Mouse (Mus musculus): Measurements from ENCODE around the gene Slc25a47.
"Not testable (repeated sequence)": the region's sequence is repeated elsewhere in the genome, so short reads cannot be mapped to it uniquely, and the experiment has no call there.

Slc25a47 gene

DNA sequence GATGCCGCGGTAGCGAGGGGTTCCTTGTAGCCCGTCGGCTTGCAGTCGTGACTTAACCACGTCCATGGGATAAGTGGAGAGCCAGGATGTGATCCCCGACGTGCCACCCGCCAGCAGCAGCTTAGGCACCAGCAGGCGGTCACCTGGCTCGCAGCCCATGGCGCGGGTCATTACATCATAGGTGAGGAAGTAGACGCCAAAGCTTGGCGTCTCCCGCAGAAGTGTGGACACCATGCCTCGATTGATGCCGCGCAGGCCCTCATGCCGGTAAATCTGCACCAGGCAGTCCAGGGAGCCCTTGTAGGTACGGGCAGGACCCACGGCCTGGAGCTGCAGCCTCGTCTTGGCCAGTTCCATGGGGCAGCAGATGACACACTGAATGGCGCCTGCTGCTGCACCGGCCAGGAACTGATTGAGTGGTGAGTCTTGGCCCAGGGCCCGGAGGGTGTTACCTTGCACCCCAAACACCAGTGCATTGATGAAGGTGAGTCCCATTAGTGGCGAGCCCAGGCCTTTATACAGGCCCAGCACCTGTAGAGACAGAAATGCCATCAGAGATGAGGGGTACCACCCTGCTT, 8.8 kb upstream of the Slc25a47 start:
- DNase-seq: no peak

DNA sequence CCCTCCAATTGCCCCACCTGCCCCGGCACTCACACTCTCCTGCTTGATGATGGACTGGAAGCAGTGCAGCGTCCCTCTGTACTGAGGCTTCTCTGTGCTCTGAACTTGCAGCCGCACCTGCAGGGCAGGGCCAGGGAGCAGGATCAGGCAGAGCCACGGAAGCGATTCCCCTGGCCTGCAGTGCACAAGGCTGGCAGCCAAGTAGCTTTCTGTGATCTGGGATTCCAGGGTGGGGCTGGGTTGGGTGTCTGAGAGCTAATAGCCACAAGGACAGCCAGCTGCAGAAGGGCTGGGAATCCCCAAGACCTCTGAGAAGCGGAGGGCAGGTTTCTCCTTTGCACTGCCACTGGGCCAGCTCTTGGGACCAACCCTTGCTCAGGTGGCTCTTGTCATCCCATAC, 8.2 kb upstream of the Slc25a47 start:
- no peak for DNase-seq

DNA sequence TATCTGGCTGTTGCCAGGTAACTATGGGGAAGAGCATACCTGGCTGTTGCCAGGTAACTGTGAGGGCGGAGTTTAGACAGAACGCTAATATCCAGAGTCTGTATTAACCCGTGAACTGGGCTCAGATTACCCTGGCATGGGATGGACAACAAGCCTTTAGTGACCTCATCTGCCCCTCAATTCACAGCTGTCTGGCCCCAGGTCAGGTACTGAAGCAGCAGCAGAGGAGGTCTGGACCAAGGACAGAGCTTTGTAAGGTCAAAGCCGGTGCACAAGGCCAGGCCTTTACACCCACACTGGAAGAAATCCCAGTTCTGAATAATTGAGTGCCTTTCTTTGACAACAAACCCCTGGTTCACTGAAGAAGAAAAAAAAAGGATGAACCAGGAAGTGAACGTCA, 6.2 kb upstream of the Slc25a47 start:
- peak; percentile 49 for DNase-seq

DNA sequence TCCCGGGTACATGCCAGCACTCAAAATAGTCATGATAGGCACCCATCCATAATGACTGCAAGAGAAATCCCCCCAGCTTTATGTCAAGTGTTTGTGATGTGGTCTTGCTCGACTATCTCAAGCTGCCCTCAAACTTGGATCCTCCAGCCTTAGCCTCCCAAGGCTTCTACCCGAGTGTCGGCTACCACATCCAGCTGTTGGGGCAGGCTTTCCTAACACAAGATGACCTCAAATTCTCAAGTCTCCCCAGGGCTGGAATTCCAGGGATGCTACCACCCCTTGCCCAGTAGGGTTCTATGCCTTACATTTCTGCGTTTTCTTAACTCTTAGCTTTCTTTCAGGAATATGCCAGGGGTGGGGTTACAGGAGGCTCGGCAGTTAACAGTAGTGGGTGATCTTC, 5.5 kb upstream of the Slc25a47 start:
- DNase-seq: no peak

DNA sequence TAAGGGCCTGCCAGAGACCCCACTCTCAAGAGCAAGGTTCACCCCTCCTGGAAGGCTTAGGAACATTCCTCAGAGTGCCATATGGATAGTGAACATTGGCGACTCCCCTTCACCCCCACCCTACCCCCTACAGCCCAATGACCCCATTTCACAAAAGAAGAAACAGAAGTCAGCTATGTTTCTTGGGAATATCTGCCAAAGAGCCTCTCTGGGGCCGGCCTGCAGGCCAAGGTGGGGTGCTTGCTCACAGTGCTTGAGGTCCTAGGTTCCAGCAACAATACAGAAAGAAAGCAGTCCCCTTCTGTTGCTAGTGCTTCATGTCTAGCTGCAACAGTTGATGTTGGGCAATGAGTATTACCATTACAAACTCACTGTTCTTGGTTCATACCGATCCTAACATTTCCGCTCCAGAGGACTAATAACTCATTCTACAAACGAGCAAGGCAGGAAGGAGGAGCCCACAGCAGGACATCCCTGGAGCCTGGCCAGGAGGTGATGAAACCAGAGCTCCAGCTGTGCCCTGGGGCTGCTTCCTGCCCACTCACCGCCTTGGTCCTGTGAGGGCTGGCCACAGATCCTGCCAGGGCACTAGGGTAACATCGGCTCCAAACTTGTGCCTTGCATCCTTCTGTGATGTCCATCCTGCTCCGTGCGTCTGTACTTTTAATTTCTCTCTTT, 3.7 kb upstream of the Slc25a47 start:
- peak; percentile 73 for DNase-seq

DNA sequence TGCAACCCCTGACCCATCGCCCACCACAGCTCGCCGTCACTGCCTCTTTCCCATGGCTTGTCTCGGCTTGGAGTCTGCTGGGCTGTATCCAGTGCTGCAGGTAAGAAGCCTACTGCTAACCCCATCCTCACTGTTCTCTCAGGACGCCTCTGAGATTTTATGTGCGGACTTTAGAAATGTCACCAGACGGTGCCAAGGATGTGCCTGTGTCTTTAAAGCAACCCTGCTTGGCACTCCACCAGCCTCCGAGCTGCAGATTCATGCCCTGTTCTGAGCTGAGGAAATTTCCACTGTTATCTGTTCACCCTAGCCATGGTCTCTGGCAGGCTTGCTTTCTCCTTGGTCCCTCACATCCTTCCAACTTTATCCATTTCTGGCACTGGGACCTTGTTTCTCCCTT, 3.0 kb upstream of the Slc25a47 start:
- peak; percentile 35 for DNase-seq

DNA sequence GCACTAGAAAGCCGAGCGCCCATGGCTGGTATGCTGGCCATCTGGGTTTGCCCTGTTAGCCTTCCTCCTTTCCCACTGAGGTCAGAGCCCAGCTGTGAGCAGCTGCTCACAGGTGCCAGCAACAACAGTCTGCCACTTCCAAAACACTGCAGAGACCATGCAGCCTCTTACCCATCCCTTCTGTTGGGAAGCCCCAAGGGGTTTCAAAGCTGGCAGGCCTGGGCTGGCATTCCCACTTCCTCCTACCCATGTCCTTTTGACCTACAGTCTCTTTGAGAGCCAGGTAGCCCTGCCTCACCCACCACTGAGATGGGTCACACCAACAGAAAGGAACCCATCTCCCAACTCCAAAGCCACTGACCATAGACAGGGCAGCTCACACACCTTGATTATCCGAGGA, 2.4 kb upstream of the Slc25a47 start:
- DNase-seq: no peak

DNA sequence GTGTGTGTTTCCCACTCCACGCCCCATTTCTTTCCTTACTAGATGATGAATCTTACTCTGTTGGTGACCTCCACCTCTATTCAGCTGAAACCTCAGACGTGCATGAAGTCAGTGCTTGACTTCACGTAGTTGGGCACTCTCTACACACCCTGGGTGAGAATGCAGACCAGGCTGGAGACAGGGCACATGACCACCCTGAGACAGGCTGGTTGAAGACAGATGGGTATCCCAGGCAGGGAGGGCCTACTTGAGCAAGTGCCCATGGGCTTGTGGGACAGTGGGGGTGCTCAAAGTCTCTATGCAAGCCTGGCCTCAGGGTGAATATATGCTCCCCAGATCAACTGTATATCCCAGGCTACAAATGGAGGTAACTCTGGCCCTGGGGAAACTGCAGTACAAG, 1.5 kb upstream of the Slc25a47 start:
- no peak for DNase-seq

DNA sequence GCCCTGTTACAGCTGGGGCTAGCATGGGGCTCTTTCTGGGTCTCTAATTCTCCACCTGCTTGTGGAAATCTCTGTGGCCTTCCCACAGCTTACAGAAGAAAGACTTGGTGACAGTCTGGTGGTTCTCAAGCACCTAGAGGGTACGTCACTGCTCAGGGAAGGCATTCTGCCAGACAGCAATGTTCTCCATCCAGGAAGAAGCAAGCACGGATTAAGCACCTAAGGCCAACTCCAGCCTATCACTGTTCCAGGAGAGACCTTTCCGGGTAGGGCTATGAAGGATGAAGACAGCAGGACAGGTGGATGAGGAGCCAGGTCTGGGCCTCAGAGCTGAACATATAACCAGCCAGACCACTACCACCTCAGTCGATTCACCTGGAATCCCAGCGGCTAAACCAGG, 1.1 kb upstream of the Slc25a47 start:
- no peak for DNase-seq

DNA sequence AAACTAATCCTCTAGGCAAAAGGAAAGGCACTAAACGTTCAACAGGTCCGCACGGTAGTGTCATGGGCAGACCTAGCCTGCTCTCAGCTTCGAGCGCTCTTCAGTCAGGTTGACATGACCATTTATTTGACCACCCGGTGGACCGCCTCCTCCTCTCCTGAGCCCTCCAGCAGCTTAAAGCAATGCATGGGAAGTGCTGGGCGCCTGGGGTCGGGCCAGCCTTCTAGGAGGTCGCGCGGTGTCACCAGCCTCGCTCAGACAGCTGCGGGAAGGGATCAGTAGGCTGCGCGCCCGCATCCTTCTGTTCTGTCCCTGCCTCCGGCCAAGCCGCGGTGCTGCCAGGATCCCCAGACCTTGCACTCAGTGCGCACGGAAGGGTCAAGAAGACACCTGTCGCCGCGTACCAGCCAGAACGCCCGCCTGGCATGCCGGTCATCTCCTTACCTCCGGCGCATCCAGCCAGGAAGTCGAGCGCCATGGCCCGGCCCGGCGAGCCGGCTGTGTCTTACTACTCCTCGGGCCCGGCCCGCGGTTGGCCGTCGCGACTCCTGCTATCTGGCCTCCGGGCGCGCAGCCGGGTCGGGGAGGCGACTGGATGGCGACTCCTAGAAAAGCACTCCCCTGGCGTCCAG, 522 bp upstream of the Slc25a47 start:
- no peak for DNase-seq

DNA sequence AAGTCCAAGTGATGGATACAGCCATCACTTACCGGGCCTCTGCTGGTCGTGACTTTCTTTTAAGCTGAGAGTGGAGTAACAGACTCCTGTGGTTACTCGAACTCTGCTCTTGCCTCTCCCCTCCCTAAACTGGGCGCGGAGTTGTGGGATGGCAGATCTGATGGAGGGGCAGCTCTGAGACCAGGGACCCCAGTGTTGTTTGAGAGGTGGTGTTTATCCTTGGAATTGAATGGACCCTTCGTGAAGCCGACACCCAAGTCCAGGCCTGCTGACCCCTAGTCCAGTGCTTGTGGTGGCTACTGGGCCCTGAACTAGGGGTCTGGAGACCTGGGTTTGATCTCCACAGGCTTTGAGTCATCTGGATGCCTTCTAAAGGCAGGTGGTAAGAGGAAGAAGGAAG, 876 bp downstream of the Slc25a47 start:
- no peak for DNase-seq

DNA sequence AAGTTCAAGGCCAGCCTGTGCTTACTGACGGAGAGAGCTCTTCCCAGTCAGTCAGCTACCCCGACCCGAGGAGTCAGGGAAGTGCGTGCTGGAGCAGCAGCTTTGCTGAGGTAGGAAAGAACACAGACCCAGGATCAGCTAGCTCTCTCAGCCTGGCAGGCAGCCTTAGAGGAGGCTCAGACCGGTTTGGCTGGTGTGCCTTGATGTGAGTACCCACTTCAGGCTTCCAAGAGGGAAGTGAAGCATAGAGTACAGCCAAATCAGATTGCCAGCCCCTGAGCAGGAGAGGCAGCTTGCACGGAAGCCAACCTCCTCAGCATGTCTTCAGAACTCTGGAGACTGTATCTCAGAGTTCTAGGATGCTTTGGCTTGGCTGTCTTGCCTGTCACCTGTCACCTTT, 5.3 kb downstream of the Slc25a47 start:
- peak; percentile 73 for DNase-seq

DNA sequence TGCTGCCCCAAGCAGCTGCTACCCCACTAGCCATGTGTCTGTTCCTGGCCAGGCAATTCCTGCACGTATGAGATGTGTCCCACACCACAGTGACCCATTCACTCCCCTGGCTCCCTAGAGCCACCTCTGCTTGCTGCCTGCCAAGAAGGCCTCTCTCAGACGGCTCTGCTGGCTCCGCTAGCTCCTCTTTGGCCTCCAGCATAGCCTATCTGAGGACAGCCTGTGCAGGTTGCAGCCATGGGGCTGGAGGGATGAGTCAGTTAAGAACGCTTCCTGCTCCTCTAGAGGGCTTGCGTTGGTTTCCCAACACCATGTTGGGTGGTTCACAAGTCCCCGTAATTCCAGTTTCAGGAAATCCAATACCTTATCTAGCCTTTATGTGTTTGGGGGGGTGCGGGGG, 6.8 kb downstream of the Slc25a47 start:
- DNase-seq: no peak

DNA sequence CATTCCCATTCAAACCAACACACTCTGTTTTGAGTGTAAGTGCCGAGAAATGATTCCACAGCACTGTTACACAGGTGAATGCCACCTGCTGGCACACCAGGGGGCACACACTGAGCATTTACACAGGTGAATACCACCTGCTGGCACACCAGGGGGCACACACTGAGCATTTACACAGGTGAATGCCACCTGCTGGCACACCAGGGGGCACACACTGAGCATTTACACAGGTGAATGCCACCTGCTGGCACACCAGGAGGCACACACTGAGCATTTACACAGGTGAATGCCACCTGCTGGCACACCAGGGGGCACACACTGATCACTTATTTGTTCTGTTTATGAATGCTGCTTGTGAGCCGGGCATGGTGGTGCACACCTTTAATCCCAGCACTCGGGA, 12.2 kb downstream of the Slc25a47 start:
- not testable (repeated sequence) for DNase-seq

DNA sequence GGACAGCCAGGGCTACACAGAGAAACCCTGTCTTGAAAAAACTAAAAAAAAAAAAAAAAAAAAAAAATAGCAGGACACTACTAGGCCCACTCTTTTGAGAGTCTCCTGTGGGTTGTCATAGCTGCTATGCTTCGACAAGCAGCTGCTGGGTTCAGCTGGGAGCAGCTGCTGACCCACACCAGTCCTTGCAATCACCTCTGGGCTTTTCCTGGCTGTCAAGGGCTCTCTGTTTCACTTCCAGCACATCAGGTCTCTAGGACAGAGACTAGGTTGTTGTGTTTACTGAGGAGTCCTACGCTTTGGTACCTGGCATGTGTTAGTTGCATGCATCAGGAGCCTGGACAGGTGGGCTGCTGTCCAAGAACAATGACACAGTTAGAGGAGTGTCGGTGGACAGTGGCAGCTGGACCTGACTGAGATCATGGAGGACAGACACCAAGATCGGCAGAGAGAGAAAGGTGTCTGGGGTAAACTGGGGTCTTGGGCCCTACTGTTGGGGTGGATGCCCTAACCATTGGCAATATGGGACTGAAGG, 13.7 kb downstream of the Slc25a47 start:
- no peak for DNase-seq

DNA sequence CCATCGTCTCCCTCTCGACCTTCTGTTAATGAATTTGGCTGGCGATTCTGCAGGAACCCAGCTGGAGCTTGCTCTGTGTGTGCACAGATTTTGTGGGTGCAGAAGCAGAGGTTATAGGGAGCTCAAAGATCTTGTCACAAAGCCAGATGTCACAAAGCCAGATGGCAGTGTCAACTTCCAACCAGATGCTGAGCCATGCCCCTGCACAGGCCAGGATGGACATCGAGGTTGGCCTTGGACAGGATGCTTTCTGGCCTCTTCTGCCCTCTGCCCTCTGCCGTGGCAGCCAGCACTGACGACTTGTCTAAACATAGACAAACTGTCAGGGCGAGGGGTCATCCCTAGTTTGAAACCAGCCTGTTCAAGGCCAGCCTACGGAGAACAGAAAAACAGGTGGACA, 14.3 kb downstream of the Slc25a47 start:
- DNase-seq: no peak

DNA sequence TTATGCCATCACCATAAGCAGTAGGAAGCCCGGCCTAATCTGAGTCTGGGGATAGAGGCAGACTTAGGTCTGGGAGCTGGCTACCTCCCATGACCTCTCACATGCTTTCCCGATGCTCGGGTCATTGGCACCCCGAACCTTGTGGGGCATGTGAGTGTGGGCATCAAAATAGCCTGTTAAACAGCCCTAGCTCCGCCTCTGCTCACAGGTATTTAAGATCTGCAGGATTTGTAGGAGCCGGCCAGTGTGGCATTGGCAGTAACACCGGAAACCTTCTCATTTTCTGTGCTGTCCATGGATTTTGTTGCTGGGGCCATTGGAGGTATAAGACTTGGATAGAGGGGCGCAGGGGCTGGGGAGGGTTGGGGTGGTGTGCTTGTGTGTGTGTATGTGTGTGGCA, 15.0 kb downstream of the Slc25a47 start:
- no peak for DNase-seq

DNA sequence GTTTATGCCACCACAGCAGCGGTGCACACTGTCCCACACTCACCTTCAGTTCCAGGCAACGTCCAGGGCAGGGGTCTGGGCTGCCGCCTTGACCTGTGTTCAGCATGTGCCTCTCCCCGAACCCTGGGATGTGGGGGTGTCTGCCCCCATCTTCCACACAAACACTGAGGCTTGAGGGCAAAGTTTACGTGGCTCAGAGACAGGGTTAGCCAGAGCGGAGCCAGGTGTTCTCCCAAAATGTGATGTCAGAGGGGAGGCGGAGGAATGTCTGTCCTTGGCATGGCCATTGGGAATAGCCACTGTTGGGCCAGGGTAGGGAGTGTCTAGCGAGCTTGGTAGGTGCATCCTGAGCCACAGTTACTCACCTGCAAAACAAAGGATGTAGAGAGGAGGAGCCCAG, 17.0 kb downstream of the Slc25a47 start:
- DNase-seq: no peak

DNA sequence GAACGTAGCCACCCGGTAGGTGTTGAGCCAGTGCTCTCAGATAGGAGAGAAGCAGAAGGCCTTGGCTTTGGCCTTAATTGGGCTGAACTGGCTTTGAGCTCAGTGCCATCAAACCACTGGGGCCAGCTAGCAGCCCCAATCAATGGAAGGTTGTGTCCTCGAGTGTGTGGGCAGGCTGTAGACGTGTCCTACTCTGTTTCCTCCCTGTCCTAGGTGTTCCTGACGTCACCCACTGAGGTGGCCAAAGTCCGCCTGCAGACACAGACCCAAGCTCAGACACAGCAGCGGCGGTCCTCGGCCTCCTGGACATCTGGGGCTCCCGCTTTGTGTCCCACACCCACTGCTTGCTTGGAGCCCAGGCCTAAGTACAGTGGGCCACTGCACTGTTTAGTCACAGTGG, 19.2 kb downstream of the Slc25a47 start:
- DNase-seq: no peak

DNA sequence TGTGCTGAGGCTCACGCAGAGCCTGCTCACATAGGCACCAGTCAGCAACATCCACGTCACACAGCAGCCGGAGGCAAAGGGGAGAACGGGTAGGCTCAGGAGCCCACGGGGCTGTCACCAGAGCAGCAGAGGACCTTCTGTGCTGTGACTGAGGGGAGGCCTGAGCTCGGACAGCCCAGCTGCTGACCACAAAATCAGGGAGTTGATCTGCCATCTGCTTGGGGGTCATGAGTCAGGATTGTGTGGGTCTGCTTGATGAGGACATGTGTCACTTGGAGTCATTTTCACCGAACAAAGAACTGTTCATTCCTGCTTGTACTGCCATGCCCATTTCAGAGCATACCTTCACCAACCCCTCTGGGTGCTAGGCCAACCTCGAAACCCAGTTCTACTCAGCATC, 20.3 kb downstream of the Slc25a47 start:
- DNase-seq: no peak

DNA sequence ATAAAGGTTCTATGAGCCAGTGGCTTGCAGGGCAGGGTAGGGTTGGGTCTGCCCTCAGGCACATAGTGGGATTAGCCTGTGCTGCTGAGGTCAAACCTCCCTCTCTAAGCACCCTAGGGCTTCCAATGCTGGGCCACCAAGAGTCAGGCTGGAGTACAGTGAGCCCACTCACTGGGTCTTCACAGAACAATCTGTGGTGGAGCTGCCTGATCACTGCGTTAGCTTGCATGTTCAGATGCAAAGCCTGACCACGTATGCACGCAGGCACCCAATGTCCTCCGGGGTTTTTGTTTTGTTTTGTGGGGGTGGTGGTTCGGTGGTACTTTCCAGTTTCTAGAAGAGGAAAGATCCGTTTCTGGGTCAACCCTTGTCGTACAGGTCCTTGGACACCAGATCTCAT, 21.3 kb downstream of the Slc25a47 start:
- DNase-seq: no peak

DNA sequence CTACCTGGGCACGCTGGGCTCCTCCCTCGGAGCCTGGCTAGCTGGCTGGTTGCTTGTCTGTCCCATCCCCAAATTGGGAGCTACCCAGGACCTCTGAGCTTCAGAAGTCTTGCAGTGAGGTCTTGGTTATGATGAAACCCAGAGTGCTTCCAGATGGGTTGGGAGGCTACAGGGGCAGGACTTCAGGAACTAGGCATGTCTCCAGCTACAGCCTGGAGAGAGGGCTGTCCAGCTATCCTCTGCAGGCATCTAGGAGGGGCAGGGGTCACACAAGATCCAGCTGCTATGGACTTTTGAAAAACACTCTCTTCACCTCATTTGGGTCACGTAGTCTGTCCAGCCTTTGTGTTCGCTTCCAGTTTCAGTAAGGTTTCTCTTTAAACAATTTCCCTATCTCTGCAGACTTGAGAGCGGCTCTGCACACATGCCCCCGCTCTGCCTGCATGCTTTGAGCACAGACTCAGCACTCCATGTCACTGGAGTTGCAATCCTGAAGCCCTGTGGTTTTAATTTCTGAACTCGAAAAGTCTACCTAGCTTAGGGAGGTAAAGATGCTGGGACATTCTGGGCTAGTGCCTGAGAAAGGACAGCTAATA, 21.8 kb downstream of the Slc25a47 start:
- DNase-seq: peak; percentile 32

DNA sequence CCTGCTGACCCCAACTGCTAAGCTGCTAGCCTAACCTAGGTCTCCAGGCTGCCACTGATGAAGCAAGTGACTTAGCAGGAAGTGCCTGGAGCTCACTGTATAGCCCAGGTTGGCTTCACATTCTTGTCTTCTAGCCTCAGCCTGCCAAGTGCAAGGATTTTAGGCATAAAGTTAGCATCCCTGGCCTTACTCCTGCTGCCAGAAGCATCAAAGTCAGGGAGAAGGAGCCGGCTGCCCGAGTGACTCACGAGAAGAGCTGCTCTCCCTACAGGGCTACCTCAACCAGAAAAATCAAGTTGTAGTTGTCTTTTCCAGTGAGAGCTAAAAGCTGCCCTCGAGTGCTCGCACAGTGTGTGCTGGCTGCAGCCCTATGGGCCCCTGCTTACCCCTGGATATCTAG, 22.6 kb downstream of the Slc25a47 start:
- no peak for DNase-seq

DNA sequence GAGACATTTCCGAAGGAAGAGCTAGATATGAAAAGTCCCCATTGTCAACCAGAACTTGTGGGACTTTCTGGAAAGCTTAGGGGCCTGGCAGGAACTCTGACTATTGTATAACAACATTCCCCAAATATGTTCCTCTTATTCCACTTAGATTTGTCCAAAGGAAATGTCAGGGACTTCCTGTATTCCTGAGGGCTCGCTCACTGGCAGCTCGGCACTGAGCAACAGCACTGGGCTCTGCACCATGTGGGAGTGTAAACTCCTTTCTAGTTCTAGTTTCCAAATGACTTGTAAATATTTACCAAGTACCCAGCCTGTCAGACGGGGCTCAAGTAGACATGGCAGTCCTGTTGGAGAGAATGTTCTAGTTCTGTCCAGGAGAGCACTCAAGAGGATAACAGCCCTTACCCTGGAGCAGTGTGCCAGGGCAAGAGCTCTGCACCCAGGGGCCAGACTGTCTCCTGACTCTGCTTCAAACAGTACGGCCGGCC, 29.2 kb downstream of the Slc25a47 start:
- no peak for DNase-seq

Data from kidney, adult 11 months (tissue).